Mouse (Mus musculus): Measurements from ENCODE around the gene Otud3.
"Not testable (repeated sequence)": the region's sequence is repeated elsewhere in the genome, so short reads cannot be mapped to it uniquely, and the experiment has no call there.

Otud3 gene

DNA sequence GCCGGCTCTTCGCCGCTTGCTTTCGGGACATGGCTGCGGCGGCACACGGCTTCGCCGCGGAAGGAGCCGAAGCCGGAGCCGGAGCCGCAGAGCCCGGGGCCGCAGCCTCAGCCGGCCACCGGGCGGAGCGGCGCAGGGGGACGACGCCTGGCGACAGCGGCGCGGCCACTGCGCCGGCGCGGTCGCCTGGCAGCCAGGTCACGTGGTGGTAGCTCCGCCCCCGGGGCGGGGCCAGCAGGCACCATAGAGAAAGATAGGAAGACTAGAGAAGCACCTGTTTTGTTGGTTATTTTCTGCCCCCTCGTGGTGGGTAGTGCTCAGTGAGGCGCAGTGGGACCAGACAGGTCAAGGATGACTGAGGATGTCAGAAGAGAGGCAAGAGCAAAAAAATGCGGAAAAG is at the start of gene Otud3:
Otud3 (minus strand) TSS at position 149 of the 400 bp plus-strand sequence.
- peak; percentile 98 for DNase-seq (ENCODE audit: low spot score)

DNA sequence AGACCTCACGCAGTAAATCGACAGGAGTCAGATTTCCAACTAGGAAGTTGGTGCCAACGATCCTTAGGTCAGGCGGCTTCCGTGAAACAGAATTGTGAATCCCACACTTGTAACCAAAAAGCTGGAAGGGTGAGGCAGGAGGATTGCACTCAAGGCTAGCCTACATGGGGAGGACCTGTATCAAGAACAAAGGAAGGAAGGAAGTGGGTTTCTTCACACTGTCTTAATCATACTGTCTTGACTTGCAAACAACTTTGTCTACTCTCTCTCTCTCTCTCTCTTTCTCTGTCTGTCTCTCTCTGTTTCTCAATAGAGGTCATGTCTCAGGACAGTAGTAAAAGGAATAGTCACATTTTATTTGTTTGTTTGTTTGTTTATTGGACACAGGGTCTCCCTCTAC is 49.0 kb upstream of the Otud3 start:
- DNase-seq (ENCODE audit: low spot score), result no peak

- no peak for DNase-seq (ENCODE audit: low spot score)
Observed at GRCm38 (mm10) chr4:138959926-138960325, 46.2 kb upstream of the Otud3 start.

GRCm38 (mm10) chr4:138959120-138959519 is 45.4 kb upstream of the Otud3 start:
- no peak for DNase-seq (ENCODE audit: low spot score)

GRCm38 (mm10) chr4:138958612-138959011 is 44.9 kb upstream of the Otud3 start:
- DNase-seq (ENCODE audit: low spot score), result no peak

GRCm38 (mm10) chr4:138948257-138948656 is 34.5 kb upstream of the Otud3 start:
- no peak for DNase-seq (ENCODE audit: low spot score)

GRCm38 (mm10) chr4:138943730-138944129 is 30.0 kb upstream of the Otud3 start:
- DNase-seq (ENCODE audit: low spot score), result no peak

- DNase-seq (ENCODE audit: low spot score), result no peak
Observed at GRCm38 (mm10) chr4:138941966-138942365, 28.2 kb upstream of the Otud3 start.

DNA sequence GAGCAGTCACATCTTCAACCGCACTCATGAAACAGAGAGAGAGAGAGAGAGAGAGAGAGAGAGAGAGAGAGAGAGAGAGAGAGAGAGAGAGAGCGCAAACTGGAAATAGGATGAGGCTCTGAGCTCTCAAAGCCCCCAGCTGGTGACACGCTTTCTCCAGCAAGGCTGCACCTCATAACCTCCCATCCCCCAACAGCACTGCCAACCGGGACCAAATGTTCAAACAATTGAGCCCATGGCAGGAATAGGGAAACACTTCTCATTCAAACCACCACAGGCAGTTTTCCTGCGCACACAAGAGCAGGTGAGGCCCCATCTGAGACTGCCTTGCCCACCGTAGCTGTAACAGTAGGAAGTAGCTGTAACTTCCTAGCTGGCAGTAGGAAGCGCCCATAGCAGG is 27.7 kb upstream of the Otud3 start:
- DNase-seq (ENCODE audit: low spot score), result no peak

DNA sequence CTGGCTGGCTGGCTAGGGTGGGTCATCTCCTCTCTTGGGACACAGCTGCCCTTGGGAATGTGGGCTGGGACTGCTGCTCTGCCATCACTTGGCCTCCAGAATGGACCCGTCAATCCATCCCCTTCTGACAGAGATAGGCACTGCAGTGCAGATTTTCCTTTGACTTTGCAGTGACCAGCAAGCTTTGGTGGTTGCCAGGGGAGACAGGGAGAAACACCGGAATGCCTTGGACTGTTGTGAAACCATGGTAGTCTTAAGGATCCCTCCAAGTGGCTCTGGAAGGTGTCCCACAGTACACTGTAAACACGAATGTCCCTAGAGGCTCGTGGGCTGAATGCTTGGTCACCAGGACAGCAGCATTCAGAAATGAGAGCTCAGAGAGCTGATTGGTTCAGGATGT is 25.7 kb upstream of the Otud3 start:
- peak; percentile 60 for DNase-seq (ENCODE audit: low spot score)

DNA sequence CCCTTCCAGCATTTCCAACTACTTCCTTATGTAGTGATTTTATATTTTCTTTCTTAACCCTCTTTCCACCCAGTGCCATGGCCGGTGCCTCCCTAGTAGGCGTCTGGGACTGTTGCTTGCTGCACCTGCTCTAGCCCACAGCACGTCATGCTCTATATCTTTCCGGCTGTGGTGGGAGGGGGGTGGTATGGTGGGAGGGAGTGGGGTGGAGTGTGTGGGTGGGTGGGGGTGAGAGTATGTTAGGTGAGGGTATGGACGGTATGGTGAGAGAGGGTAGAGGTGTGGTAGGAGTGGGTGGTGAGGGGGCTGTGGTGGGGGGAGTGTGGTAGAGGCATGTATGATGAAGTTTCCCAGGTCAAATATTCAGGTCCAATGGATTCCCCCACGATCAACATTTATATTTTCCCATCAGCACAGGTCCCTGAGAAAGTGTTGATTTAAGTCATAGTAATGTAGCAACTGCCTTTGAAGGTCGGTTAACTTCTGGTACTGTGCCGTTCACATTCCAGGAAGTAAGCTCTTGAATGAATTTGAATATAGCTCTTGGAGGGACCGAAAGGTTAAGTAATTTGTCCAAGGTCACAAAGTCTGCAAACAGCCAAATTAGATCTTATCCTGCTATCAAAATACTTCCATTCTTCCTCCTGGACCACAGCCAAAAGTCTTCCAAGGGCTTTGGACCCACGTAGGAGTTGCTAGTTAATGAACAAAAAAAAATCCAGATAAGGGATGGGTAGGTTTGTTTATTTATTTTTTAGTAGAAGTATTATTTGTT is 24.9 kb upstream of the Otud3 start:
- DNase-seq (ENCODE audit: low spot score), result no peak

DNA sequence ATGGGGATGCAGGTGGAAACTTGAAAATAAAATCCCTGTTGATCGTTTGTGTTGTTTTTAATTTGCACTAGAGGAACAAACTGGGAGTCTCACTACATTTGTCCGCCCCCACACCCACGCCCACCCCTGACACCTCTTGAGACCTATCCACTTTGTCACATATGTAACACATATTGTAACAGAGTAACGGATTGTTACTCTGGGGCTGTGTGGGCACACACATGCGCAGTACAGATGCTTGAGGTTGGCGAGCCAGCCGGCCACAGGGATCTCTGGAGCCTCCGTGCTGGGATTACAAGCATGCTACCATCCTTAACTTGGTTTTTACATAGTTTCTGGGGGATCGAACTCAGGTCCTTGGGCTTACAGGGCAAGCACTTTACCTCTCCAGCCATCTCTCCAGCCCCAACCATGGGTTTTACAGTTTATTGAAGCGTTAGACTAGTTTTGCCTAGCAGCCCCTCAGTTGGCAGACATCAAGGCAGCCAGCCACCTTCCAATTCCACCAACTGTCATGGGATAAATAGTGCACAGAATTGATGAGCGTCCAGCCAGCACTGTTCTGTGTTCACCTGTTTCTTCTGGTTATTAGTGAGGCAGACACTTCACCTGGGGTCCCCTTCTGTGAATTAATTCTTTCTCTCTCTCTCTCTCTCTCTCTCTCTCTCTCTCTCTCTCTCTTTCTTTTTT is 20.9 kb upstream of the Otud3 start:
- no peak for DNase-seq (ENCODE audit: low spot score)

DNA sequence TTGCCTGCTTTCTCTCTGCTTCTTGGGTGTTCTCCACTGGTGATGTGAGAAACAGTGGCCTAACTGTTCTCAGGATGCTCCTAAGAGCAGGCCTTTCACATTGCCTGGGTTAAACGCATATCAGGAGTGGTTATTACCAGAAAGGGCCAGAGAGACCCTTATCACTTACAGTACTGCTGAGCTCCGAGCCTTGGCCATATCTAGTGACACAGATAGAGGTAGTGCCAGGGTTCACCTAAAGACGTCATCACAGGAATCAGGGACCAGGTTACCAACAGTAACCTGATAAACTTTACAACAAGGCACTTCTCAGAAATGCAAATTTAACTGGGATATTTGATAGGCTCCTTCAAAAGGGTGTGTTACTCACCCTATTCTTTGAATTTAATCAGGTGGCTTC is 20.1 kb upstream of the Otud3 start:
- DNase-seq (ENCODE audit: low spot score), result no peak

DNA sequence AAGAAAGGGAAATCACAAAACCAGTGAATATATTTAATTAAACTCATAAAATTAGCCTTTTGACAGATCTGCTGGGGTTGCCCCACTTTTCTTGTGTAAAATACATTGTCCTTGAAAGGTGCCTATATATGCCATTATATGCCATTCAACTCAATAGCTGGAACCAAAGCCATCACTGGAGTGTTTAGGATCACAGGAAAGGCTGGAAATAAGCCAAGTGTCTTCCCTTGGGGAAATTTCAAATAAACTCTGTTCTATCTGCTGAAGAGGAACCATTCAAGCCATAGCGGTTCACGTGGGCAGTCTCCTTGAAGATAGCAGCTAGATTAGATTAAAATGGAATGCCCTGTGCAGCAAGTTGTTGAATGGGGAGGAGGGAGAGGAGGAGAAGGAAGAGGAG is 11.8 kb upstream of the Otud3 start:
- DNase-seq (ENCODE audit: low spot score), result peak; percentile 64

GRCm38 (mm10) chr4:138922131-138922459 is 8.3 kb upstream of the Otud3 start:
- DNase-seq (ENCODE audit: low spot score), result peak; percentile 96

- no peak for DNase-seq (ENCODE audit: low spot score)
Observed at GRCm38 (mm10) chr4:138921254-138922130, 7.7 kb upstream of the Otud3 start.

DNA sequence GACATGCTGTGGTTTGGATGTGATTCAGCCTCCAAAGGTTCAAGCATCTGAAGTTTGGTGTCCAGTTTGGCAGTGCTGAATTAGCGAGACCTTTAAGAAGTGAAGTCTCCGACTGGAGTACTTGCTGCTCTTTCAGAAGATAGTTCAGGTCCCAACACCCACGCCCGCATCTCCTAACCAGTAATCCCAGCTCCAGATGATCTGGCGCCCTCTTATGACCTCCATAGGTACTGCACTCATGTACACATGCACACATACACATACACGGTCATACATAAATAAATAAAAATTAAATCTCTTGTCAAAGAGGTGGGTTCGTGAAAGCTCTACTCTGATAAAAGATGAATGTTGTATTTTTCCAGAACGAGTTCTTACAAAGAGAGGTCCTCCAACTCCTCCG is 3.5 kb upstream of the Otud3 start:
- DNase-seq (ENCODE audit: low spot score), result no peak

DNA sequence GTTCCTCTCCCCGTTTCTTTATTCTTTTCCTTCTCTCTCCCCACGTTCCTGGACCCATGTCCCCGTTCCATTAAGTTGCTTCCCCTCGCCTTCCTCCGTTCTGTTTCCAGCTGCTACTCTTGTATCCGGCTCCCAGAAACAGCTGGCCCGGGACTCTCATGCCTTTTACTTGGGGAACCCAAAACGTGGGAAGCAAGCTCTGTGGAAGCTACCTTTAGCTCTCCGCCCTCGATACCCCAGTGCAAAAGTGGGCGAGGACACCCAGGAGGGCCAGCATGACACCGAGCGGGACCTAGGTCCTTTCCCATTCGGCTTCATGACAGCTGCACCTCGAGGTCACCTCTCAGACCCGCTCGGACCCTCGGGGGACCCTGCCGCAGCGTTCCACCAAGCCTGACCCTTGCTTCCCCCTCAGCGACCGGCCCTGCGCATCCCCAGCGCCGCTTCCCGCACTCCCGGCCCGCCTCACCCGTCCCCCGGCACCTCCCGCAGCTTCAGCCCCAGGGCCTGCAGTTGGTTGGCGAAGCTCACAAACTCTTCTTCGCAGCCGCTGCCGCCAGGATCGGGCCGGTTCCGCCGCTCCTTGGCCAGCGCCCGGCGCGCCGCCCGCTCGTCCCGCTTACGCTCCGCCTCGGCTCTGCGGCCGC is 481 bp downstream of the Otud3 start:
- DNase-seq (ENCODE audit: low spot score), result no peak

DNA sequence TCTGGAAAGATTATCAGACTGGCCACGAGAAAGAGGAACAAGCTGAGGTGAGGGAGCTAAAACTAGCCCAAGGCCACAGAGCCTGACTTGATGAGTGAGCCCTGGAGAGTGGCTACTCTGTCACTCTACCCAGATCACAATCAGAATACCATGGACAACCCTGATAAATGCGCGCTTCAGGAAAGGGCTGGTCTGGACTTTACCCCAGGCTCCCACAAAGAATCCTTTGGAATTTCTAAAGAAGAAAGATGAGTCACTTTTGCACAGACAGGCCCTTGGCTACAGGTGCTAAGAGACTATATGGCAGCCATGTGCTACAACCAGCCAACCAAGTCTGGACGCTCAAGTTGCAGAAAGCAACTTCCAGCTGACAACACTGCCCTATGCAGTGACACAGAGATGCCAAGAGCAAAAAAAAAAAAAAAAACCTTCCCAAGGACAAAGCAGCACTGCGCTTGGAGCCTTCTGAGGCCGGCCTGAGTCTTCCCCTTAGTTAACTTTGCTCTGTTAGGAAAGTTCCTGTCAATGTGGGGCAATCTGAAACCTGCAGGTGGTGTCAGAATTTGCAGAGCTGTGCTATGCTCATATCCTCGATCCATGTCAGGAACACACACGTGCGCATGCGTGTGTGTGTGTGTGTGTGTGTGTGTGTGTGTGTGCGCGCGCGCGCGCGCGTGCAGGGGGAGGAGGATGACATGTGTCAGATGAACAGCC is 8.0 kb downstream of the Otud3 start:
- DNase-seq (ENCODE audit: low spot score), result no peak

DNA sequence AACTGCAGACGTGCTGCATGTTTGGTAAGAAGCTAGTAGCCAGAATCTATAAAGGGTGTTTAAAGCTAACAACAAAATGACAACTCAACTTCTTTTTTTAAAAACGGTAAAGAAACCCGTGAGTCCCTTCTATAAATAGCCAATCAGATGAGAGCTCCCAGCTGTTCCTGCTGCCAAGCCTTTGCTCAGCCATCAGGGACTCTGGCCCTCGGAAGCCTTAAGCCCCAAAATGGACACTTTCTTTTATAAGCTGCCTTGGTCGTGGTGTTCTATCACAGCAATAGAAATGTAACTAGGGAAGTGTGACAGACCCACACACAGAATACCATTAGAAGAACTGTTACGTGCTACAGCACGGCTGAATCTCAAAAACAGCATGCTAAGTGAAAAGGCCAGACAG is 14.4 kb downstream of the Otud3 start:
- DNase-seq (ENCODE audit: low spot score), result no peak

DNA sequence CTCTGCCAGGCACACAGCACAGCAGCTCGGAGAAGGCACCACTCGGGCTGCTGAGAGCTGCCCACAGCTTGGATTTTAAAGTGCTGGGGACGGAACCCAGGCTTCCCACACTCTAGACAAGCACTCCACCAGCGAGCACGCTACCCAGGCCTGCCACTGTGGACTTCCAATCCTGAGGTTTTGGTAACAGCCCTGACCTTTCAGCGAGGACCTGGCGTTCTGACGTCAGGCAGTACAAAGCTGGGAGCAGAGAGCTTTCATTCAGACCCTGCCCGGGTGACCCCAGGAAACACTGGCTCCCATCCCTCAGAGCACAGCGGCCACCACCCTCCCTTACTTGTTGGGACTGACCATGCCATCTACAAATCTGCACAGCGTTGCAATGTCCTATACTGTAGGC is 20.0 kb downstream of the Otud3 start:
- not testable (repeated sequence) for DNase-seq (ENCODE audit: low spot score)

GRCm38 (mm10) chr4:138892655-138893054 is 21.1 kb downstream of the Otud3 start:
- no peak for DNase-seq (ENCODE audit: low spot score)

Measured in MN1 (cell line).